In genomic region chr2:91480805-91481514, GRCm38 (mm10) we compare ENCODE assay signal across 9 mouse cellular contexts. TPM values are rescaled to one million over a fixed set of nuclear protein-coding genes. Genes with fewer than 3 reads are reported as not detected.
A peak's percentile ranks its signal among the peaks of the same experiment; 100 is the strongest.
DNase-seq lines count a peak whose midpoint lies in the region; ATAC-seq and TF ChIP-seq lines count a peak whose summit lies in the region.
"Had no signal": no experiment of that assay in that cellular context is flagged by ENCODE, and none has a peak within 500 bp of the region (broad histone marks: within the 10 kb centered on the region; RNA-seq: fewer than 3 reads in every experiment).

No protein-coding gene starts in this region.

- H3K4me3 ChIP-seq in thymus, adult 2 months (ENCODE audit: control insufficient read depth, insufficient read depth, low read length) = no peak overlapping the region
- no peak overlapping the region for H3K4me3 ChIP-seq in forebrain, embryonic 15.5 days
- no peak overlapping the region for H3K4me3 ChIP-seq in intestine, embryonic 14.5 days (ENCODE audit: low read depth, low read length)
- no peak overlapping the region for H3K4me3 ChIP-seq in limb, embryonic 13.5 days

- H3K27me3 ChIP-seq in thymus, adult 2 months (ENCODE audit: control insufficient read depth, insufficient read depth, low read length) = no peaks in the 10 kb centered on the region
- no peaks in the 10 kb centered on the region for H3K27me3 ChIP-seq in forebrain, embryonic 15.5 days
- H3K27me3 ChIP-seq in intestine, embryonic 14.5 days (replicated peaks; ENCODE audit: control insufficient read depth, insufficient read depth, low read length) = no peaks in the 10 kb centered on the region
- no peaks in the 10 kb centered on the region for H3K27me3 ChIP-seq in limb, embryonic 13.5 days

- no peak for TF ChIP-seq CTCF in thymus, adult 2 months (IDR thresholded peaks at IDR 0.05; ENCODE audit: borderline replicate concordance, control insufficient read depth, extremely low read depth, insufficient read depth, low read length, poor library complexity)

- WGBS in thymus, adult 2 months = 59% methylated on average over 6 of the region's 6 CpGs
- WGBS in forebrain, embryonic 15.5 days = 63% methylated on average over 6 of the region's 6 CpGs
- WGBS in intestine, embryonic 14.5 days = 70% methylated on average over 6 of the region's 6 CpGs
- WGBS in limb, embryonic 13.5 days = 60% methylated on average over 6 of the region's 6 CpGs

- no peaks in the 10 kb centered on the region for H3K9me3 ChIP-seq in forebrain, embryonic 15.5 days
- no peaks in the 10 kb centered on the region for H3K9me3 ChIP-seq in intestine, embryonic 14.5 days (ENCODE audit: control insufficient read depth, low read length)
- no peaks in the 10 kb centered on the region for H3K9me3 ChIP-seq in limb, embryonic 13.5 days

- no peaks in the 10 kb centered on the region for H3K4me1 ChIP-seq in thymus, adult 2 months (replicated peaks; ENCODE audit: control insufficient read depth, insufficient read depth, low read length)
- H3K4me1 ChIP-seq in forebrain, embryonic 15.5 days = no peaks in the 10 kb centered on the region
- H3K4me1 ChIP-seq in intestine, embryonic 14.5 days (replicated peaks; ENCODE audit: control insufficient read depth, insufficient read depth, low read length) = no peaks in the 10 kb centered on the region
- H3K4me1 ChIP-seq in limb, embryonic 13.5 days = no peaks in the 10 kb centered on the region

- H3K27ac ChIP-seq in thymus, adult 2 months (ENCODE audit: control insufficient read depth, insufficient read depth, low read length) = no peak overlapping the region
- no peak overlapping the region for H3K27ac ChIP-seq in forebrain, embryonic 15.5 days (replicated peaks)
- H3K27ac ChIP-seq in intestine, embryonic 14.5 days (ENCODE audit: low read depth) = no peak overlapping the region
- no peak overlapping the region for H3K27ac ChIP-seq in limb, embryonic 13.5 days
- H3K27ac ChIP-seq: macrophage had no signal

- peak; percentile 35 for DNase-seq in thymus, adult 2 months
- DNase-seq in thymus, postnatal 36 days = no peak
- peak; percentile 59 for DNase-seq in cerebellum, adult 11 months
- DNase-seq in intestine, embryonic 14.5 days (ENCODE audit: low spot score) = no peak
- peak; percentile 89 for DNase-seq in retina, embryonic 14.5 days (ENCODE audit: low spot score)
- DNase-seq in spleen, adult 18-20 months = no peak

- H3K36me3 ChIP-seq in thymus, adult 2 months (ENCODE audit: control insufficient read depth, insufficient read depth, low read length) = no peaks in the 10 kb centered on the region
- no peaks in the 10 kb centered on the region for H3K36me3 ChIP-seq in forebrain, embryonic 15.5 days
- peaks cover 68% of the 10 kb centered on the region for H3K36me3 ChIP-seq in intestine, embryonic 14.5 days (ENCODE audit: control insufficient read depth, insufficient read depth, low read length)
- H3K36me3 ChIP-seq in limb, embryonic 13.5 days = peaks cover 72% of the 10 kb centered on the region

- H3K4me2 ChIP-seq in forebrain, embryonic 15.5 days (replicated peaks) = no peak overlapping the region
- no peak overlapping the region for H3K4me2 ChIP-seq in intestine, embryonic 14.5 days (ENCODE audit: low read length)
- no peak overlapping the region for H3K4me2 ChIP-seq in limb, embryonic 13.5 days (replicated peaks)

- peak; percentile 77 for ATAC-seq in forebrain, embryonic 15.5 days (replicated peaks)
- ATAC-seq in intestine, embryonic 14.5 days (replicated peaks; ENCODE audit: low FRiP score, low TSS enrichment, low read depth) = peak; percentile 43; the same call in 1 of the 2 replicates
- ATAC-seq in limb, embryonic 13.5 days (ENCODE audit: low FRiP score, low read depth) = peak; percentile 77

- no peak for TF ChIP-seq POLR2A in thymus, adult 2 months (IDR thresholded peaks at IDR 0.05; ENCODE audit: control insufficient read depth, extremely low read depth, insufficient read depth, low read length, poor library complexity)

- no peak overlapping the region for H3K9ac ChIP-seq in forebrain, embryonic 15.5 days (replicated peaks)
- H3K9ac ChIP-seq in intestine, embryonic 14.5 days (ENCODE audit: low read length) = no peak overlapping the region
- no peak overlapping the region for H3K9ac ChIP-seq in limb, embryonic 13.5 days

RNA-seq across cellular contexts. Expression of gene Lrp4, which starts 23.6 kb away (rescaled TPM):
- polyA plus RNA-seq in thymus, adult 2 months (2012; rRNA removed) = 3.1 and 3.7 TPM in 2 replicates
- polyA plus RNA-seq in forebrain, embryonic 15.5 days (2015; fragmentation: Nextera tagmentation; extraction: Ambion mirVana) = 6.0 and 6.8 TPM in 2 replicates
- 7.8 and 8.5 TPM in 2 replicates for polyA plus RNA-seq in intestine, embryonic 14.5 days (2014; fragmentation: Nextera tagmentation; extraction: Ambion mirVana)
- 8.2 and 9.0 TPM in 2 replicates for polyA plus RNA-seq in limb, embryonic 13.5 days (2015; fragmentation: Nextera tagmentation; extraction: Ambion mirVana)

RNA-seq across cellular contexts. Expression of gene 1110051M20Rik, which starts 36.5 kb away (rescaled TPM):
- 10.3 and 11.9 TPM in 2 replicates for polyA plus RNA-seq in thymus, adult 2 months (2012; rRNA removed)
- polyA plus RNA-seq in forebrain, embryonic 15.5 days (2015; fragmentation: Nextera tagmentation; extraction: Ambion mirVana) = 159 and 168 TPM in 2 replicates
- 53.1 and 64.5 TPM in 2 replicates for polyA plus RNA-seq in intestine, embryonic 14.5 days (2014; fragmentation: Nextera tagmentation; extraction: Ambion mirVana)
- polyA plus RNA-seq in limb, embryonic 13.5 days (2015; fragmentation: Nextera tagmentation; extraction: Ambion mirVana) = 77.2 and 79.4 TPM in 2 replicates

RNA-seq across cellular contexts. Expression of gene Ckap5, which starts 45.6 kb away (rescaled TPM):
- 20.9 and 24.0 TPM in 2 replicates for polyA plus RNA-seq in thymus, adult 2 months (2012; rRNA removed)
- polyA plus RNA-seq in forebrain, embryonic 15.5 days (2015; fragmentation: Nextera tagmentation; extraction: Ambion mirVana) = 132 and 139 TPM in 2 replicates
- polyA plus RNA-seq in intestine, embryonic 14.5 days (2014; fragmentation: Nextera tagmentation; extraction: Ambion mirVana) = 77.0 and 77.6 TPM in 2 replicates
- 106 TPM in 2 replicates for polyA plus RNA-seq in limb, embryonic 13.5 days (2015; fragmentation: Nextera tagmentation; extraction: Ambion mirVana)

Comparison
In these comparisons a context has a peak if more than half of its experiments do, and no peak if none do; other contexts are left out.
1. DNase-seq: peak in thymus, adult 2 months (single experiment), cerebellum, adult 11 months (single experiment) and retina, embryonic 14.5 days (single experiment); none in thymus, postnatal 36 days (0 of 2), intestine, embryonic 14.5 days (single experiment) and spleen, adult 18-20 months (0 of 2).
2. Peak in every context shown above with its lines, with median percentiles within 50 percentile points of each other: ATAC-seq.